Mouse (Mus musculus) lung, postnatal 0 days (tissue): ENCODE measurements around the gene Fermt2. TPM values are rescaled to one million over a fixed set of nuclear protein-coding genes. Genes with fewer than 3 reads are reported as not detected.
A peak's percentile ranks its signal among the peaks of the same experiment; 100 is the strongest.
"Not testable (repeated sequence)": the region's sequence is repeated elsewhere in the genome, so short reads cannot be mapped to it uniquely, and the experiment has no call there.

Experiments used
- ATAC-seq: fragments of 200-750 bp; cut with Nextera tagmentation; 2 replicates; pipeline ENCODE4 v1.8.0; 2017; ENCODE audit warnings: moderate library complexity
- DNase-seq: peaks from one replicate; pipeline ENCODE4 v3.0.0-alpha.2; 2016; ENCODE audit warnings: low spot score
- H3K27ac ChIP-seq: fragments of 300-500 bp; sonication (generic); 2 replicates; pipeline ENCODE4 v1.5.1; 2014; ENCODE audit warnings: antibody characterized with exemption, mild to moderate bottlenecking, low read length, mixed read lengths
- H3K27me3 ChIP-seq: fragments of 300-500 bp; sonication (generic); replicated peaks from 2 replicates; pipeline ENCODE4 v1.6.1; 2014; ENCODE audit warnings: low read length, mixed read lengths; ENCODE audit not compliant: insufficient read depth
- H3K36me3 ChIP-seq: fragments of 300-500 bp; sonication (generic); 2 replicates; pipeline ENCODE4 v1.6.1; 2014; ENCODE audit warnings: low read length, mixed read lengths; ENCODE audit not compliant: insufficient read depth
- H3K4me1 ChIP-seq: fragments of 300-500 bp; sonication (generic); 2 replicates; pipeline ENCODE4 v1.6.1; 2014; ENCODE audit warnings: antibody characterized with exemption, low read depth, low read length, mixed read lengths; ENCODE audit not compliant: insufficient read depth
- H3K4me2 ChIP-seq: fragments of 300-500 bp; sonication (generic); replicated peaks from 2 replicates; pipeline ENCODE4 v1.6.1; 2014; ENCODE audit warnings: low read depth, mild to moderate bottlenecking, low read length, moderate library complexity, mixed read lengths
- H3K4me3 ChIP-seq: fragments of 300-500 bp; sonication (generic); 2 replicates; pipeline ENCODE4 v1.5.1; 2014; ENCODE audit warnings: low read depth, low read length
- H3K9ac ChIP-seq: fragments of 300-500 bp; sonication (generic); replicated peaks from 2 replicates; pipeline ENCODE4 v1.6.1; 2014; ENCODE audit warnings: low read depth, mild to moderate bottlenecking
- H3K9me3 ChIP-seq: fragments of 300-500 bp; sonication (generic); 2 replicates; pipeline ENCODE4 v1.6.1; 2016; ENCODE audit warnings: low read length, mixed read lengths
- CTCF ChIP-seq: IDR thresholded peaks from 2 replicates; pipeline ENCODE4 v1.5.1; 2016; ENCODE audit warnings: antibody characterized with exemption, mild to moderate bottlenecking
- EP300 ChIP-seq: IDR thresholded peaks from 2 replicates; pipeline ENCODE4 v1.6.1; 2016; ENCODE audit warnings: antibody characterized with exemption, mild to moderate bottlenecking, control low read depth
- WGBS: fragments of 180-500 bp; shearing (Covaris S2); extraction: QIAGEN DNeasy Blood & Tissue Kit; methylation state at CpG from one replicate; pipeline ENCODE4 v1.1.7; 2014; 5-methylcytosine and 5-hydroxymethylcytosine counted together
- polyA plus RNA-seq: library from polyadenylated mRNA; unstranded; fragments of >200 nt; fragmentation: Nextera tagmentation; extraction: Ambion mirVana; gene quantifications from 2 replicates; pipeline ENCODE4 v1.2.1, GENCODE M21; 2015

Fermt2 gene
- polyA plus RNA-seq, 1 experiment from 2014 or later: 362 TPM

DNA sequence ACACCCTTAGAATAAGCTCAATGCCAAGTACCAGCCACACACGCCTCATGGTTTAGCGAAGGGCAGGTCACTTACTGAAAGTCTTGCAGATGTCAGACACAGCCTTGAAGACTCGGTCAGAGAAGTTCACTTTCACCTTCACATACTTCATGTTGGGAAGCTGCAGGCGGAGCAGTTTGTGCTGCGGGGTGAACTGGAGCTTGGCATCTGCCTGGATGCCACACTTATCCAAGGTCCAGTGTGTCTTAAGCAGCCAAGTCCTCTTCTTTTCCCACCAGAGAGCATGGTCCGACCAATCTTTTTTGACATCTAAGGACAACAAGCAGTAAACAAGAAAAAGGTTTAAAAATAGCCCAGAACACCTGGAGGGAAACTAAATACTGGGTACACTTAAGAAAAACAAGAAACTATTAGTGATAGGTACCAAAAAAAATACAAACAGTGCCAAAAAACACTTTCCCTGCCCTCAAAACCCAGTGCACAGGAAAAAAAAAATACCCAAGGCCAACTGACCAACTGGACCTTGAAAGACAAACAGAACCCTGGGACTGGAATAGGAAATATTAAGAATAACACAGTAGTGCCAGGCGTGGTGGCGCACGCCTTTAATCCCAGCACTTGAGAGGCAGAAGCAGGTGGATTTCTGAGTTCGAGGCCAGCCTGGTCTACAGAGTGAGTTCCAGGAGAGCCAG lies 25.4 kb downstream of the Fermt2 start:
- no peak overlapping the region for H3K9ac ChIP-seq
- no peak overlapping the region for H3K4me2 ChIP-seq
- no peak overlapping the region for H3K4me3 ChIP-seq
- TF ChIP-seq CTCF: no peak
- no peak for TF ChIP-seq EP300
- DNase-seq: no peak
- ATAC-seq: no peak
- no peaks in the 10 kb centered on the region for H3K9me3 ChIP-seq
- WGBS: 84% methylated on average over 10 of the region's 10 CpGs
- H3K27me3 ChIP-seq: no peaks in the 10 kb centered on the region
- H3K4me1 ChIP-seq: peaks cover 18% of the 10 kb centered on the region; the same call in 1 of the 2 replicates
- no peak overlapping the region; the same call in 1 of the 2 replicates for H3K27ac ChIP-seq
- H3K36me3 ChIP-seq: no peaks in the 10 kb centered on the region

DNA sequence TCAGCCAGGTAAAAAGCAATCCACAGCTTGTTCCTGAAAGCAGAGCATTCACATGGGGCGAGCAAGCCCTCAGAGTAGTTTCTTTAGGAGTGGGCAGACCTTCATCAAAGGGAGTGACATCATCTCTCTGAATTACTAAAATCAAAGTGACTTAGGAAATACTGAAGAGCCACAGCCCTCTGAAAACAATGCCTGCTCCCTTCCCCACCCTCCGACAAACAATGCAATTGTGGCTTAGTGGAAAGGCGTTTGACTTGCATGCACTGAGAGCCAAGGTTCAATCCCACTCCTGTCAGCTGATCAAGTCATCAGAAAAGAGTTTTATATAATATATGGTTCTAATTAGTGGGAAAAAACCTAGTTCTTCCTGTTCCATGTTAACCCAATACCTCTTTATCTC lies 26.0 kb downstream of the Fermt2 start:
- H3K27ac ChIP-seq: no peak overlapping the region; the same call in 1 of the 2 replicates
- peak; percentile 53 for DNase-seq
- peak; percentile 35 for ATAC-seq
- H3K4me2 ChIP-seq: no peak overlapping the region
- WGBS: 65% methylated on average over 3 of the region's 3 CpGs
- no peak overlapping the region for H3K9ac ChIP-seq
- H3K9me3 ChIP-seq: no peaks in the 10 kb centered on the region
- H3K4me1 ChIP-seq: peaks cover 18% of the 10 kb centered on the region; the same call in 1 of the 2 replicates
- TF ChIP-seq CTCF: no peak
- no peak for TF ChIP-seq EP300
- no peaks in the 10 kb centered on the region for H3K27me3 ChIP-seq
- H3K4me3 ChIP-seq: no peak overlapping the region
- no peaks in the 10 kb centered on the region for H3K36me3 ChIP-seq

DNA sequence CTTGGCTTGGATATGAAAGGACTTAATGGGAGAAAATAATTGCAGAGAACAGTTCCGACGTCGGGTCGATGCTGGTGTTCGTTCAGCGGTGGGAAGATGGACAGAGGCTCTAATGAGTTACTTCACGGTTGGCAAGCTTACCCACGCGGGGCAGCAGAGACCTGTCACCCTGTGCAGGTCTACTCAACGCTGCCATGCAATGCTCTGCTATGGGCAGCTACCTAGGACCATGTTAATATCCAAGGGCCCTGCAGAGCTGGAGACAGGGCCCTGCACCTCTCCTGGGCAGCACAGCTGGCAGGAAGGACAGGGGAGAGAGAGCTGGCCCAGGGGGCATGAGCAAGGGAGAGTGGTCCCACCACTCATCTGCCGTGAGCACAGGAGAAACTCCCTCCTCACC lies 29.9 kb downstream of the Fermt2 start:
- Histone ChIP-seq H3K27ac (no peak overlapping the region), H3K27me3 (no peaks in the 10 kb centered on the region), H3K4me1 (no peaks in the 10 kb centered on the region), H3K4me3 (no peak overlapping the region), H3K36me3 (no peaks in the 10 kb centered on the region), H3K4me2 (no peak overlapping the region), H3K9me3 (no peaks in the 10 kb centered on the region), H3K9ac (no peak overlapping the region)
- ATAC-seq (no peak), DNase-seq (no peak)
- TF ChIP-seq EP300: no peak
- no peak for TF ChIP-seq CTCF
- WGBS: 92% methylated on average over 11 of the region's 11 CpGs

DNA sequence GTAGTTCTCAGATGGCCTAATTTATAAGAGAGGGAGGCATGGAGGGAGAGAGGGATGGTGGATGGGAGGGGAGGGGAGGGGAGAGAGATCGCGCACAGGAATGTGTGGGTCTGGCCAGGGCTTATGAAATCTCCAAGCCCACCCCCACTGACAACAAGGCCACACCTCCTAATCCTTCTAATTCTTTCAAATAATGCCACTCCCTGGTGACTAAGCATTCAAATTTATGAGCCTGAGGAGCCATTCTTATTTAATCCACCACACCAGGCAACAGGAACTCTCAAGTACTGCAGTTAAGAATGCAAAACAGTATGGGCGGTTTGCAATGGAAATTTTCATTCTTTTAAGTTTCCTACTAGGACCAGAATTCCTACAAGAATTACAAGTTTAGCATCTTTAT lies 32.8 kb downstream of the Fermt2 start:
- no peak overlapping the region for H3K4me2 ChIP-seq
- no peak for DNase-seq
- H3K4me1 ChIP-seq: no peaks in the 10 kb centered on the region
- TF ChIP-seq CTCF: no peak
- TF ChIP-seq EP300: no peak
- H3K9me3 ChIP-seq: no peaks in the 10 kb centered on the region
- H3K9ac ChIP-seq: no peak overlapping the region
- H3K4me3 ChIP-seq: no peak overlapping the region
- no peak for ATAC-seq
- H3K27ac ChIP-seq: no peak overlapping the region
- WGBS: 94% methylated on average over 3 of the region's 3 CpGs
- H3K36me3 ChIP-seq: no peaks in the 10 kb centered on the region
- no peaks in the 10 kb centered on the region for H3K27me3 ChIP-seq

DNA sequence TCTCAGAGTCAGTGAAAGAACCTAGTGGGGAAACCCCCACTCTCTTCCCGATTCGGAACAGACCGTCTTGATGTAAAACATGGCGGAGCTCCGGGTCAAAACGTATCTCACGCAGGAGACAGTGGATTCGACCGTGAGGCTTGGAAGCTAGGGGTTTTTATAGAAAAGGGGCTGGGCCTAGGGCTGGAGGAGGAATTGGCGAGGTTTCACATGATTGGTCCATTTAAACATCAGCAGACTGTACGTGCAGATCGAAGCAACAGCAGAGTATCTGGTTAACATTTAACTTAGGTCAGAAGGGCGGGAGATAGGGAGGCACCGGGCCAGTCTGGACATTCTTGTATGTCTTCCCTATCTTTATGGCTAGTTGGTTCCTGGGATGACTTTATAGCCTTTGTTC lies 34.1 kb downstream of the Fermt2 start:
- not testable (repeated sequence) for H3K4me3 ChIP-seq, H3K27ac ChIP-seq, H3K9ac ChIP-seq, DNase-seq, H3K4me1 ChIP-seq, H3K27me3 ChIP-seq, ATAC-seq, H3K36me3 ChIP-seq, H3K4me2 ChIP-seq, H3K9me3 ChIP-seq
- 93% methylated on average over 14 of the region's 14 CpGs for WGBS

- no peaks in the 10 kb centered on the region for H3K27me3 ChIP-seq
- H3K36me3 ChIP-seq: no peaks in the 10 kb centered on the region
- no peak overlapping the region for H3K27ac ChIP-seq
- no peak overlapping the region for H3K4me3 ChIP-seq
- 97% methylated on average over 4 of the region's 4 CpGs for WGBS
- TF ChIP-seq EP300: no peak
- TF ChIP-seq CTCF: no peak
- ATAC-seq: no peak
- H3K9me3 ChIP-seq: no peaks in the 10 kb centered on the region
- DNase-seq: no peak
- no peak overlapping the region for H3K9ac ChIP-seq
- H3K4me1 ChIP-seq: 0 out of 2 replicates have a peak, but pooled peaks cover 4% of the 10 kb centered on the region
- H3K4me2 ChIP-seq: no peak overlapping the region
Observed at GRCm38 (mm10) chr14:45493891-45494290, 36.0 kb downstream of the Fermt2 start.
